Mouse (Mus musculus) macrophage (primary cell): Measurements from ENCODE around the gene Selenoi. TPM values are rescaled to one million over a fixed set of nuclear protein-coding genes. Genes with fewer than 3 reads are reported as not detected.

ENCODE experiments used
- H3K27ac ChIP-seq: fragments of 350-480 bp; formaldehyde crosslinking; 2 replicates; pipeline ENCODE4 v1.9.0; 2021
- H3K36me3 ChIP-seq: fragments of 350-480 bp; formaldehyde crosslinking; 2 replicates; pipeline ENCODE4 v1.9.0; 2021; ENCODE audit errors: inconsistent target
- H3K4me3 ChIP-seq: fragments of 350-480 bp; formaldehyde crosslinking; 2 replicates; pipeline ENCODE4 v1.9.0; 2021; ENCODE audit errors: inconsistent target
- H3K79me2 ChIP-seq: fragments of 350-480 bp; formaldehyde crosslinking; 2 replicates; pipeline ENCODE4 v1.9.0; 2021; ENCODE audit errors: inconsistent target
- WGBS: methylation state at CpG from one replicate; pipeline ENCODE4 v1.1.7; 2026; ENCODE audit warnings: inconsistent platforms; ENCODE audit not compliant: missing documents; 5-methylcytosine and 5-hydroxymethylcytosine counted together
- polyA plus RNA-seq: library from polyadenylated mRNA; stranded (reverse); fragments of 250-400 nt; gene quantifications from 3 replicates; pipeline ENCODE4 v1.2.4, GENCODE M21; 2018; ENCODE audit warnings: inconsistent platforms

Selenoi gene
- polyA plus RNA-seq, 1 experiment from 2014 or later = 4.8 TPM

DNA sequence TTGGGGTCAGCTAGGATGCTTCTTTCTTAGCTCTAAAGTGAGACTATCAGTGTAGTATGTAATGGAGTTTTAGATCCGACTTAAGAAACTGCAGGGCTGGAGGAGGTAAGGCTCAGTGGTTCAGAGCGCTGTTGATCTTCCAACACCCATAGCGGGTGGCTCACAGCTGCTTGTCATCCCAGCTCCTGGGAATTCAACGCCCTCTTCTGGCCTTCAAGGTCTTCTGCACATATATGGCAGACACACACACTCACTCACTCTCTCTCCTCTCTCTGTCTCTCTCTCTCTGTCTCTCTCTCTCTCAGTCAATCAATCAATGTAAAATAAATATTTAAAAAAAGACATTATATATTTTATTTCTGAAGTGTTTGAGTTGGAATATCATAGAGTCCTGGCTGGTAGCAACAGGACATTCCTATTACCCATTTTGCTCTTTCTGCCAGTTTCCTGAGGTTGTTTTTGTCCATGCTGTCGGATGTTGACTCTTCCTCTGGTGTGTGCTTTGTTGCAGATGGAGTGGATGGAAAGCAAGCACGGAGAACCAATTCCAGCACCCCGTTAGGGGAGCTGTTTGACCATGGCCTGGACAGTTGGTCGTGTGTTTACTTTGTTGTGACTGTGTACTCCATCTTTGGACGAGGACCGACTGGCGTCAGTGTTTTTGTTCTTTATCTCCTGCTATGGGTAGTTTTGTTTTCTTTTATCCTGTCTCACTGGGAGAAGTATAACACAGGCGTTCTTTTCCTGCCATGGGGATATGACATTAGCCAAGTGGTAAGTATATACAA is 23.4 kb downstream of the Selenoi start:
- no peak overlapping the region for H3K4me3 ChIP-seq
- no peaks in the 10 kb centered on the region for H3K79me2 ChIP-seq
- H3K36me3 ChIP-seq = peaks cover 13% of the 10 kb centered on the region; the same call in 1 of the 2 replicates
- 92% methylated on average over 12 of the region's 12 CpGs for WGBS
- no peak overlapping the region for H3K27ac ChIP-seq

DNA sequence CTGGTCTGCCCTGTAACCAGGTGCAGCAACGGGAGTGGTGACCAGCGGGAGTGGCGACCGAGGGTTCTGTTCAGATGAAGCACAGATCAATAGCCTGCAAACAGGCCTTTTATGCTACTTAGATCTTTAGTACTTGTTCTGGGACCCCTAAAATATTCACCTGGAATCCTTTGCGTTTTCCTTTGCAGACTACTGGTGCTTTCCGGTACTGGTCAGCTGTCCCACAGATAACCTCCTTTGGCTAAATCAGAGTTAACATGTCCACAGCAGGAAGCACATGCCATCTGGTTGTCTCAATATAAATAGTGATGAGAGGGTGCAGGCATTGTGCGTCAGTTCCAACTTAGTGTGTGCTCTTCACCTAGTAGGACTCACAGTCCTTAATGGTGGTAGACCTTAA is 26.4 kb downstream of the Selenoi start:
- 94% methylated on average over 7 of the region's 7 CpGs for WGBS
- H3K36me3 ChIP-seq = peaks cover 13% of the 10 kb centered on the region; the same call in 1 of the 2 replicates

DNA sequence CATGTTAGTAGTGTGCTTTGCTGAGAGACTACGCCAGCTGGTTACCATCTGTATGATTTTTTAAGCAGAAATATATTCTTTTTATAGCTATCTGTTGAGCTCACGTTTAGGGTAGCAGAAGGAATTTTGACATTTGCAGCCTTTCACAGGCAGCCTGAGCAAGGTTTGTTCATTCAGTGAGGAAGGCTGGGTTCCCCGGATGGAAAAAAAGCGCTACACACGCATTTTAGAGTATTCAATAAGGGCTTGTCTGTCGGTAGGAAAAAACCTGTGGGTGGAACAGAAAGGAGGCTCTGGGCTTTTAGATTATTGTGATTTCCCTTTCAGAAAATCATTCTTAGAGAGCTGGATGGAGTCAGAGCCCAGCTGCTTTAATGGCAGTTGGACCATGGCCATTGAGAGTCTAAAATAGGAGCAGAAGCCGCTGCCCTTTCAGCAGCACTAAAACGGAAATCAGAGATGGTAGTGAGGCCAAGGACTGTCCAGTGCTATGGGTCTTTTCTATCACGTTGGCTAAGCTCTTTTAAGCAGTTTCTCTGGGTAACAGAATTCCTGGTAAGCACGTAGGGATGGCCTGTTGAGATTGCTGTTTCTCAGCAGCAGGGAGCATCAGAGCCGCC is 38.3 kb downstream of the Selenoi start:
- Histone ChIP-seq H3K79me2 (no peaks in the 10 kb centered on the region), H3K36me3 (peaks cover 4% of the 10 kb centered on the region; the same call in 1 of the 2 replicates), H3K27ac (no peak overlapping the region), H3K4me3 (no peak overlapping the region)
- WGBS = 91% methylated on average over 11 of the region's 11 CpGs

More for the DNA sequence above, 26.4 kb downstream of the Selenoi start:
- Histone ChIP-seq H3K4me3 (no peak overlapping the region), H3K27ac (no peak overlapping the region), H3K79me2 (no peaks in the 10 kb centered on the region)

DNA sequence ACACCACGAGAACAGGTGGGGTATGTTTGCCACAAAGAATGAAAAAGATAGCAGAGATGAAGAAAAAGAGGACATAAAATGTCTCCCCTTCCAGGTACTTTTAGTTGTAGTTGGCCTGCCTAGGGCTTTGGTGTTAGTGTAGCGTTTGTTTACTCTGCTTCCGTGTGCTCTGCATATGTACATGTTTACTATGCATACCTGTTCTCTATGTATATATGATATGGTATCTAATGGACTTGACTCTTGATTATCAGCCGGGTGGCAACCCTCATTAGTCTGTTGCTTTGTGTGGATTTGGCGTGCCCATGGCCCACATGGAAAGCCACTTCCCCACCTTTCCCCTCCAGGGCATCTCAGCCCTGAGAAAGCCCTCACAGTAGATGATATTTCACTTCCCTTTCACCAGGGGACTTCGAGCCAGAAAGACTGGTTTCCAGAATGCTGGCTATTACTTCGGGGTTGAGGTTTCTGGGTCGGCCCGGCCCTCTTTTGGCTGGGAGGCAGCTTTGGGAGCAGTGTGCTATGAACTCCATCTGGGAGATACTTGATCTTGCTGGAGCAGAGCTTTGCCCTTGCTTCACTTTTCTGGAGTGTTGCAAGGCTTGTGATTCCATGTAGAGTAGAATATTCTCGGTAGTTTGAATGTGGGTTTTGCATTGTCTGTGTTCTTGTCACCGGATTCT is 39.4 kb downstream of the Selenoi start:
- Histone ChIP-seq H3K27ac (no peak overlapping the region), H3K36me3 (no peaks in the 10 kb centered on the region)
- WGBS = 87% methylated on average over 11 of the region's 11 CpGs

DNA sequence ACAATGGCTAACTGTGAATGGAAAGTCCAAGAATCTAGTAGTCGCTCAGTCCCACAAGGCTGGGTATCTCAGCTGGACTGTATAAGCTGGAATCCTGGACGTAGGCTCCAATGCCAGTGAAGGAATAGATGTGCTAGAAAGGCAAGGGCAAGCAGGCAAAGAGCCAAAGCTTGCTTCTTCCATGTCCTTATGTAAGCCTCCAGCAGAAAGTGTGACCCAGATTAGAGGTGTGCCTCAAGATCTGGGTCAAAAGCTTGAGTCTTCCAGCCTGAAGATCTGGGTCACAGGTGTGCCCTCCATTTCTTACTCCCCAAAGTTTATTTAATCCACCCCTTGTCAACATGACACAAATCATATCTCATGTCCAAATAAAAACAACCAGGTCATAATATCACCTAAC is 44.0 kb downstream of the Selenoi start:
- no peaks in the 10 kb centered on the region for H3K79me2 ChIP-seq
- H3K27ac ChIP-seq = no peak overlapping the region
- WGBS = 83% methylated on average over 2 of the region's 2 CpGs
- no peak overlapping the region for H3K4me3 ChIP-seq
- no peaks in the 10 kb centered on the region for H3K36me3 ChIP-seq

More for the DNA sequence above, 39.4 kb downstream of the Selenoi start:
- no peak overlapping the region for H3K4me3 ChIP-seq
- no peaks in the 10 kb centered on the region for H3K79me2 ChIP-seq

DNA sequence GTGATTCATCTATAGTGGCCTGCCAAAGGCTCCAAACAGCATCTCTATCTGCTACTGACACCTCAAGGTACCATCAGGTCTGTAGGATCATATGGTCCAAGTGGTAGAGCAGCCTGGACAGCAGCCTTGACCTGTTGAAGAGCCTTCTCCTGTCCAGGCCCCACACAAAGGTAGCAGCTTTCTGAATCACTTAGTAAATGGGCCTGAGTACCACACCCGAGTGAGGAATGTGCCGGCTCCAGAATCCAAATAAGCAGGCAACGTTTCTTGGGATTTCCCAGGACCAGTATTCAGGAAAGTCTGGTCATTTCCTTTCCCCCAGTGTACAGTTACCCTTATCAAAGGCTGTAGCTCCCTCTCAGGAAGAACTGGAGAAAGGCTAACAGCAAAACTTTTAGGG is 46.6 kb downstream of the Selenoi start:
- 60% methylated on average over 3 of the region's 3 CpGs for WGBS
- H3K36me3 ChIP-seq = no peaks in the 10 kb centered on the region
- no peak overlapping the region for H3K27ac ChIP-seq
- H3K4me3 ChIP-seq = no peak overlapping the region
- H3K79me2 ChIP-seq = no peaks in the 10 kb centered on the region

DNA sequence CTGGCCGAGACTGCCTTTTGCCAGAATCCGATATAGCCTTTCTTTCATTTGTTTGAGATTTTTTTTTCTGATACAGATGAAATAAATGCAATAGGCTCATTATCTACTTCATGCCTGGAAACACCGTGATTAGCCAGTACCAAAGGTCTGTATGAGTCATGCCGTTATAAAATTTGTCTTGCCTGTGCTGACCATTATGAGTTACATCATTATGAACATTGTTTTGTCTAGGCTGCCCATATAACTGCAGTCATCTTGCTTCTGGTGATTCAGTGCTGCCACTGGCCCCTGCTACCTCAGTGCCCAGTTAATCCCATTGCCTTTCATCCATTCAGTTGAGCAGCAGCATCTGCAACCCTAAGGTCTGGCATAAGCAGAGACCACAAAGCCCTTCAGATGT is 47.1 kb downstream of the Selenoi start:
- H3K36me3 ChIP-seq = no peaks in the 10 kb centered on the region
- no peak overlapping the region for H3K4me3 ChIP-seq
- no peak overlapping the region for H3K27ac ChIP-seq
- WGBS = 91% methylated on average over 4 of the region's 4 CpGs
- no peaks in the 10 kb centered on the region for H3K79me2 ChIP-seq

DNA sequence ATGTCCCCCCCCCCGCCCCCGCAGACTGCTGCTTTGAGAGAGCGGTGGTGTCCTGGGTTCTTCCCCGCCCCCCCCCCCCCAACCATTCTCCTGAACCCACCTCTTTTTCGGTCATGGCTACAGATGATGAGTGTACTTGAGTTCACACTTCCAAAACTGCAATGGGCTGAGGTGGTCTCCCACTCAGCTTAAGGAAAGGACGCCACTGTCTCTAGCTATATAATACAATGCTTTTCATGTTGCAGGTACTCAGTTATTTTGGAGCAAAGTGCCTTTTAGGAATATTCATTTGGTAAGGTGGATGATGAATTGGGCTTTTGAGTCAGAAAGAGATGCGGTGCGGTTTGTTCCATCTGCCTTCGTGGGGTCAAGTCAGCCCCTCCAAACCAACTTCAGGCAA is 48.5 kb downstream of the Selenoi start:
- Histone ChIP-seq H3K4me3 (no peak overlapping the region), H3K27ac (no peak overlapping the region), H3K36me3 (no peaks in the 10 kb centered on the region), H3K79me2 (no peaks in the 10 kb centered on the region)
- 45% methylated on average over 5 of the region's 9 CpGs for WGBS

DNA sequence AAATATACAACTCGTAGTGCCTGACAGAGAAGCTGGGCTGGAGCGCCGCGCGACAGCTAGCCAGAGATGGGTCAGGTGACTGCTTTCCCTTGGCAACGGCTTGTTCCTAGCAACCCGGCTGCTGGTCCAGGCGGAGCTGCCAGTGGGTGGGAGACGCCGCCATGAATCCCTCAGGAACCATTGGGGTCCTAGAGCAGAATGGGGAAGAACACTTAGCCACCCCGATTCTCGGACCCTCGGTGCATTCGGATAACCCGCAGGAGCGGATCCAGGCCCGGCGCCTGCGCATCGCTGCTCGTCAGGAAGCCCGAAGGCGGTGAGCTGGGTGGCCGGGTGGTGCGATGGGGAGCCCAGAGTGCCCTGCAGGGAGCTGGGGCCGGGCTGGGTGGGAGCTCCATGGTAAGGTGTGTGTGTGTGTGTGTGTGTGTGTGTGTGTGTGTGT is 48.9 kb downstream of the Selenoi start, which contains the start of gene Drc1:
TSS of gene Drc1 (plus strand) at position 98 of the 442 bp plus-strand sequence.
- Histone ChIP-seq H3K36me3 (no peaks in the 10 kb centered on the region), H3K4me3 (no peak within 1 kb of the TSS), H3K27ac (no peak within 1 kb of the TSS), H3K79me2 (no peaks in the 10 kb centered on the region)
- 6% methylated on average over 15 of the region's 26 CpGs for WGBS

DNA sequence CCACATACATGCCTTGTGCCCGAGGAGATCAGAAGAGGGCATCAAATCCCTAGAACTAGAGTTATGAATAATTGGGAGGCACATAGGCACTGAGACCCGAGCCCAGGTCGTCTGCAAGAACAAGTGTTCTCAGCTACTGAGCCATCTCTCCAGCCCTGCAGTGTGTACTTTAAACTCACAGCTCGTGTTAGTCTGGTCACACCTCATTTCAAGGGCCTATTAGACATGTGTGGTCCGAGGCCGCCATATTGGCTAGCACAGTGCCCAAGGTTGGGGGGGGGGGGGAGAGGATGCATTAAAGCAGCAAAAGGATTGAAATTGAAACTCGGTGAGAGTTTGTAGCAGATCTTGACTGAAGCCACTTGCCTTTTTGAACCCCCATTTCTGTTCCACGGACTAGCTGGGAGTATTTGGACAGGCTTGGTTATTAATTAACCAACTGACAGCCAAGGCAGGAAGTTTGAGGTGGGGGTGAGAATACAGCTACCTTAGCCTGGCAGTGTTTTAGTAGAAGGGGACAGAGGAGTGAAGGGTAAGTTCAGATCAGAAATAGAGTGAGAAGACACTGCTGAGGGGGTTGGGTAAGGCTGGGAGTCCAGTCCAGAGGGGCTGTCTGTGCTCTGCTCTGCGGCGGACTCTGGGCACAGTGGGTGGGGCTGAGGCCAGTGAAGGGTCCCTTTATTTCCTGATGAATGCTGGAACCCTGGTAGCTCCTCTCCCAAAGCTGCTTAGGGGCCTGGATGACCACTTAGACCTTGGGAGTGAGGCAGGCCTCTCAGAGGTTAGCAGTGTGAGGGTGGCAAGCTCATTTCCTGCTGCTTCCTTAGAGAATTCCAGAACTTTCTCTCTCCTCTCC is 53.8 kb downstream of the Selenoi start:
- Histone ChIP-seq H3K4me3 (no peak overlapping the region), H3K27ac (no peak overlapping the region), H3K79me2 (no peaks in the 10 kb centered on the region), H3K36me3 (no peaks in the 10 kb centered on the region)
- 91% methylated on average over 10 of the region's 10 CpGs for WGBS

DNA sequence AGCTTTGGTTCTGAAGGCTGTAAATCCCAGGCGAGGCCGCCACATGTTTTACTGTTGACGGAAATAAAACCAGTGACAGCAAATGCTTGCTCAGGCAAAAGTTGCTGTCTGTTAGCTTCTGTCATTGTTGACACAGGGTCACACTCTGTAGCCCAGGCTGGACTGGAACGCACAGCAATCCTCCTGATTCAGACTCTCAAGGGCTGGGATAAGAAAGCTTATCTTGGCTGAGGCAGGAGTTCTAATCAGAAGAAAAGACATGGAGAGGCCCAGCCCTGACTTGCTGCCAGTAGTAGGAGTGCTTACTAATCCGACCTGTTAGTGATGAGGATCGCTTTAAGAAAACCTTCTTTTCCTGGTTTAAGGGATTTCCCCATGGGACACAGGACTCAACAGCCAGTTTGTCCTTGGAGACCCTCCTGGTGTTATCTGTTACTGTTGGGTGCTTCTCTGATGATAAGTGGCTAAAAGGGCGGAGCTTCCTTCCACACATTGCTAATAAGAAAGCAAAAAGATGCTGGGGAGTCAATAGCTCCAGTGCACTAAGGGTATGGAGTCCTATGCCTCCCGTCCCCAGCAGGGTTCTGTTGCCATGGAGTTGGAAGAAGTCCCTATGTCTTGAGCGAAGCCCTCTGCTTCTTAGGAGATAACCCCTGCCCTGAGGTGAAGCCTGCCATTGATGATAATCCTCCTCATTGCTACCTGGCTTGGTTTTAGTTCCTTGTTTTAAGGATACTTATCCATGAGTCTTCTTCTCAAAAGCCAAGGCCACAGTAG is 54.9 kb downstream of the Selenoi start:
- Histone ChIP-seq H3K79me2 (no peaks in the 10 kb centered on the region), H3K27ac (no peak overlapping the region), H3K36me3 (no peaks in the 10 kb centered on the region), H3K4me3 (no peak overlapping the region)
- WGBS = 93% methylated on average over 9 of the region's 9 CpGs
